Mouse (Mus musculus): ENCODE measurements around the gene Cabcoco1. TPM values are rescaled to one million over a fixed set of nuclear protein-coding genes. Genes with fewer than 3 reads are reported as not detected.

The Cabcoco1 gene
- polyA plus RNA-seq, 1 experiment from 2014 or later, result 1.9 TPM

- Histone ChIP-seq H3K27me3 (ENCODE audit: control insufficient read depth, insufficient read depth, low read length) (no peaks in the 10 kb centered on the region), H3K36me3 (replicated peaks; ENCODE audit: control insufficient read depth, insufficient read depth) (no peaks in the 10 kb centered on the region), H3K9ac (no peak overlapping the region), H3K27ac (no peak overlapping the region), H3K4me2 (replicated peaks) (no peak overlapping the region), H3K4me1 (replicated peaks; ENCODE audit: control insufficient read depth, insufficient read depth, low read length) (no peaks in the 10 kb centered on the region), H3K9me3 (ENCODE audit: control insufficient read depth, low read length) (no peaks in the 10 kb centered on the region), H3K4me3 (replicated peaks; ENCODE audit: low read length) (no peak overlapping the region)
- DNase-seq (ENCODE audit: low spot score) (no peak), ATAC-seq (ENCODE audit: low FRiP score) (no peak)
- WGBS, result 76% methylated on average over 8 of the region's 8 CpGs
These were observed 12.7 kb downstream of the Cabcoco1 start for GRCm38 (mm10) chr10:68528958-68529357.

- ATAC-seq (ENCODE audit: low FRiP score) (no peak), DNase-seq (ENCODE audit: low spot score) (no peak)
- H3K9ac ChIP-seq, result no peak overlapping the region
- no peaks in the 10 kb centered on the region for H3K27me3 ChIP-seq (ENCODE audit: control insufficient read depth, insufficient read depth, low read length)
- no peaks in the 10 kb centered on the region for H3K9me3 ChIP-seq (ENCODE audit: control insufficient read depth, low read length)
- H3K27ac ChIP-seq, result no peak overlapping the region
- H3K4me2 ChIP-seq (replicated peaks), result no peak overlapping the region
- no peaks in the 10 kb centered on the region for H3K36me3 ChIP-seq (replicated peaks; ENCODE audit: control insufficient read depth, insufficient read depth)
- H3K4me3 ChIP-seq (replicated peaks; ENCODE audit: low read length), result no peak overlapping the region
- WGBS, result 81% methylated on average over 4 of the region's 4 CpGs
- no peaks in the 10 kb centered on the region for H3K4me1 ChIP-seq (replicated peaks; ENCODE audit: control insufficient read depth, insufficient read depth, low read length)
These were observed 19.6 kb downstream of the Cabcoco1 start for GRCm38 (mm10) chr10:68522106-68522505.

- H3K9ac ChIP-seq, result no peak overlapping the region
- WGBS, result 91% methylated on average over 8 of the region's 8 CpGs
- H3K36me3 ChIP-seq (replicated peaks; ENCODE audit: control insufficient read depth, insufficient read depth), result no peaks in the 10 kb centered on the region
- no peak overlapping the region for H3K4me2 ChIP-seq (replicated peaks)
- H3K9me3 ChIP-seq (ENCODE audit: control insufficient read depth, low read length), result no peaks in the 10 kb centered on the region
- no peaks in the 10 kb centered on the region for H3K27me3 ChIP-seq (ENCODE audit: control insufficient read depth, insufficient read depth, low read length)
- no peak overlapping the region for H3K27ac ChIP-seq
- H3K4me1 ChIP-seq (replicated peaks; ENCODE audit: control insufficient read depth, insufficient read depth, low read length), result 0 out of 2 replicates have a peak, but pooled peaks cover 2% of the 10 kb centered on the region
- DNase-seq (ENCODE audit: low spot score), result no peak
- ATAC-seq (ENCODE audit: low FRiP score), result no peak
- H3K4me3 ChIP-seq (replicated peaks; ENCODE audit: low read length), result no peak overlapping the region
These were observed 29.2 kb downstream of the Cabcoco1 start for GRCm38 (mm10) chr10:68512433-68513019.

GRCm38 (mm10) chr10:68507741-68508140 is 34.0 kb downstream of the Cabcoco1 start:
- DNase-seq (ENCODE audit: low spot score), result no peak
- no peak for ATAC-seq (ENCODE audit: low FRiP score)
- Histone ChIP-seq H3K9ac (no peak overlapping the region), H3K9me3 (ENCODE audit: control insufficient read depth, low read length) (no peaks in the 10 kb centered on the region), H3K36me3 (replicated peaks; ENCODE audit: control insufficient read depth, insufficient read depth) (no peaks in the 10 kb centered on the region), H3K4me3 (replicated peaks; ENCODE audit: low read length) (no peak overlapping the region), H3K27ac (no peak overlapping the region), H3K27me3 (ENCODE audit: control insufficient read depth, insufficient read depth, low read length) (no peaks in the 10 kb centered on the region), H3K4me2 (replicated peaks) (no peak overlapping the region), H3K4me1 (replicated peaks; ENCODE audit: control insufficient read depth, insufficient read depth, low read length) (0 out of 2 replicates have a peak, but pooled peaks cover 2% of the 10 kb centered on the region)
- 95% methylated on average over 3 of the region's 3 CpGs for WGBS

GRCm38 (mm10) chr10:68506242-68506641 is 35.5 kb downstream of the Cabcoco1 start:
- no peak overlapping the region for H3K4me3 ChIP-seq (replicated peaks; ENCODE audit: low read length)
- H3K4me2 ChIP-seq (replicated peaks), result no peak overlapping the region
- H3K27ac ChIP-seq, result no peak overlapping the region
- H3K9me3 ChIP-seq (ENCODE audit: control insufficient read depth, low read length), result no peaks in the 10 kb centered on the region
- no peak overlapping the region for H3K9ac ChIP-seq
- no peaks in the 10 kb centered on the region for H3K27me3 ChIP-seq (ENCODE audit: control insufficient read depth, insufficient read depth, low read length)
- no peaks in the 10 kb centered on the region for H3K36me3 ChIP-seq (replicated peaks; ENCODE audit: control insufficient read depth, insufficient read depth)
- ATAC-seq (ENCODE audit: low FRiP score) (no peak), DNase-seq (ENCODE audit: low spot score) (no peak)
- 0 out of 2 replicates have a peak, but pooled peaks cover 2% of the 10 kb centered on the region for H3K4me1 ChIP-seq (replicated peaks; ENCODE audit: control insufficient read depth, insufficient read depth, low read length)
- WGBS, result 83% methylated on average over 4 of the region's 4 CpGs

DNA sequence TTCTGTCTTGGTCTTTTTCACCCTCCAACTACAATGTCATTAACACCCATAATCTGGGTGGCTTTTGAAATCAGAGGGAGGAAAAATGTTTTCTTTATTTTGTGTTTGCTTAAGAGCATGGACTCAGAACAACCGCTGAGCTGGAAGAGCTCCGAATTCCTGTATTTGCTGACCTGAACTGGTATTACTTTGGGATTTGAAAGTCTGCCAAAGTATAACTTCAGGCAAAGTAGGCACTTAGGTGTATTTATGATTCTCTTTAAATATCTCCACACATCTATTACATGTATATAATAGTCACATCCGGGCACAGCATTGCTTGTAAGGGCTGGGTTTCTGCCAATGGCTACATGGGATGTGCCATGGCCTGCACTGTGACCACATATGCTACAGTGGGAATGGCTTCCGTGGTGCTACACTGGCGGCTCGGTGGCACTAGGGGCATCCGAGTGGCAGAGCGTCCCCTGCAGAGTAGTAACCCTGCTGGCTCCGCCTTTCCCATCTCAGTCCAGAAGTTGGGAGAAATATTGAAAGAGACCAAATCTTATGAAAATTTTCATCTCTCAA is 37.0 kb downstream of the Cabcoco1 start:
- no peaks in the 10 kb centered on the region for H3K27me3 ChIP-seq (ENCODE audit: control insufficient read depth, insufficient read depth, low read length)
- no peak overlapping the region for H3K4me2 ChIP-seq (replicated peaks)
- H3K36me3 ChIP-seq (replicated peaks; ENCODE audit: control insufficient read depth, insufficient read depth), result no peaks in the 10 kb centered on the region
- no peaks in the 10 kb centered on the region for H3K4me1 ChIP-seq (replicated peaks; ENCODE audit: control insufficient read depth, insufficient read depth, low read length)
- no peak overlapping the region for H3K27ac ChIP-seq
- 91% methylated on average over 9 of the region's 9 CpGs for WGBS
- H3K9ac ChIP-seq, result no peak overlapping the region
- no peak overlapping the region for H3K4me3 ChIP-seq (replicated peaks; ENCODE audit: low read length)
- H3K9me3 ChIP-seq (ENCODE audit: control insufficient read depth, low read length), result no peaks in the 10 kb centered on the region
- DNase-seq (ENCODE audit: low spot score), result no peak
- ATAC-seq (ENCODE audit: low FRiP score), result no peak

DNA sequence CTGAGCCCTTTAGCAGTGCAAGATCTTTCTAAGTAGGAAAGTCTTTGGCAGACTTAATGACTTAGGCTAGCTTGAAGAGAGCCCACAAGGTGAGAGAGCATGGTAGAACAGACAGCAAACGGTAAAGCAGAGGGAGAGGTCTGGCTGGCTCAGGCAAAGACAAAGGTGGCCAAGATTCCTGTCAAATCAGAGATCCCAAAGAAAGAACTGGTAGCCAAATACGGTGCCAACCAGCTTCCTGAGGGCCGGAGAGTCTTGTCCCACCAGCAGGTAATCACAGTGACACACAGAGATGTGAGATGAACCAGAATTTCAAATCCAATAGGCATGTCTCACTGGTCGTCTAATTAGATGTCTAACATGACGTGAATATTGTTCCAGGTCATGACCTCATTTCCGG is 40.6 kb downstream of the Cabcoco1 start:
- H3K4me2 ChIP-seq (replicated peaks), result no peak overlapping the region
- H3K36me3 ChIP-seq (replicated peaks; ENCODE audit: control insufficient read depth, insufficient read depth), result no peaks in the 10 kb centered on the region
- DNase-seq (ENCODE audit: low spot score) (no peak), ATAC-seq (ENCODE audit: low FRiP score) (no peak)
- H3K9ac ChIP-seq, result no peak overlapping the region
- H3K27ac ChIP-seq, result no peak overlapping the region
- no peak overlapping the region for H3K4me3 ChIP-seq (replicated peaks; ENCODE audit: low read length)
- H3K9me3 ChIP-seq (ENCODE audit: control insufficient read depth, low read length), result no peaks in the 10 kb centered on the region
- no peaks in the 10 kb centered on the region for H3K27me3 ChIP-seq (ENCODE audit: control insufficient read depth, insufficient read depth, low read length)
- 83% methylated on average over 6 of the region's 6 CpGs for WGBS
- H3K4me1 ChIP-seq (replicated peaks; ENCODE audit: control insufficient read depth, insufficient read depth, low read length), result no peaks in the 10 kb centered on the region

DNA sequence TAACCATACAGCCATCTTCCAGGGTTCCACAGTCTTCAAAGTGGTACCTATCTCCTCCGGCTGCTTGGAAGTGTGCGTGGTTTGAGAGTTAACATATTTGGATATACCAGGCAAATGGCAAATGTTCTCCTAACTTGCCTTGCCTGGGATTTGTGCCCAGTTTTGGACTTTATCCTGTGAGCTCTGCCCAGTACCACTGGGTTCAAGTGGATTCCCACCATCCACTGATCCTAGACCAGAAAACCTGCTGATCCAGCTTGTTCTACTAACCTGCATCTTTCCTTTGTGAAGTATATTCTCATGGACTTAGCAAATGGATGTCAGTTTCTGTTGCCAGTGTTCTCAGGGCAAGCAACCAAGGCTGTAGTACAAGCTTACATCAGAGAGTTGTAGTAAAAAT is 46.5 kb downstream of the Cabcoco1 start:
- Histone ChIP-seq H3K27ac (no peak overlapping the region), H3K4me1 (replicated peaks; ENCODE audit: control insufficient read depth, insufficient read depth, low read length) (no peaks in the 10 kb centered on the region), H3K4me3 (replicated peaks; ENCODE audit: low read length) (no peak overlapping the region), H3K9me3 (ENCODE audit: control insufficient read depth, low read length) (no peaks in the 10 kb centered on the region), H3K27me3 (ENCODE audit: control insufficient read depth, insufficient read depth, low read length) (no peaks in the 10 kb centered on the region), H3K36me3 (replicated peaks; ENCODE audit: control insufficient read depth, insufficient read depth) (no peaks in the 10 kb centered on the region), H3K9ac (no peak overlapping the region), H3K4me2 (replicated peaks) (no peak overlapping the region)
- ATAC-seq (ENCODE audit: low FRiP score), result no peak
- WGBS, result 95% methylated on average over 2 of the region's 2 CpGs
- DNase-seq (ENCODE audit: low spot score), result no peak

DNA sequence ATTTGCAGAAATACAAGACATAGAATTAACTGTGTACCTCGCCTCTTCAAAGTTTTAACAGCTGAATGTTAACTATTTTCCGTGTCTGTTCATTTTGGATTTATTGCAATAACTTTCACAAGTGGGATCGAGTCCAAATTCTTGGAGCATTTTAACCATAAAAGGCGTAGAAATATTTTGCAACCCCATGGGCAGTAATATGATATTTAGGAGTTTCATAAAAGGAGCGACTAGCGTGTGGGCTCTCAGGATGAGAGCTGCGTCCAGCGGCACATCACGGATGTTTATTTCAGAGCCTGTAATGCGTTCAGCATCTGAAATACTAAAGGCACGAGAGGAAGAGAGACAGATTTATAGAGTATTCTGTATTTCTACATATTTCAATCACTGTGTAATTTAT is 50.1 kb downstream of the Cabcoco1 start:
- H3K4me1 ChIP-seq (replicated peaks; ENCODE audit: control insufficient read depth, insufficient read depth, low read length), result no peaks in the 10 kb centered on the region
- H3K9me3 ChIP-seq (ENCODE audit: control insufficient read depth, low read length), result no peaks in the 10 kb centered on the region
- H3K9ac ChIP-seq, result no peak overlapping the region
- DNase-seq (ENCODE audit: low spot score) (no peak), ATAC-seq (ENCODE audit: low FRiP score) (no peak)
- H3K27ac ChIP-seq, result no peak overlapping the region
- H3K4me3 ChIP-seq (replicated peaks; ENCODE audit: low read length), result no peak overlapping the region
- H3K4me2 ChIP-seq (replicated peaks), result no peak overlapping the region
- 89% methylated on average over 11 of the region's 11 CpGs for WGBS
- no peaks in the 10 kb centered on the region for H3K36me3 ChIP-seq (replicated peaks; ENCODE audit: control insufficient read depth, insufficient read depth)
- H3K27me3 ChIP-seq (ENCODE audit: control insufficient read depth, insufficient read depth, low read length), result no peaks in the 10 kb centered on the region

DNA sequence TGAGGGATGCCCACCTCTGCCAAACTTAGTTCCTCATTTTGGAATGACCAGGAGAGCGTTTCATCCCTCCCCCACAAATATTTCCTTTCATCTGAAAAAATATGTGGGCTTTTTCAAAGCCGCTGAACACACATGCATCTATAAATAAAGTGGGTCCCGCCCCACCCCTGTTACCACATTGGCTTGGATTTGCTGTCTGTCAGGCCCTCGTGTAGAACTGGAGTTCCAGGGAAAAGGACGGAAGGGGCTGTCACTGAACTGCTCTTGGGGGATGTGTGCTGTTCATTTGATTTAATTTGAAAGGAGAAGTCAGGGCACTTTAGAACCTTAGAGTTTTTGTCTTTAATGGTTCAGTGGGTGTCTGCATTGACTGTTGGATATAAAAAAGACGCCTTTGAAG is 50.9 kb downstream of the Cabcoco1 start:
- no peaks in the 10 kb centered on the region for H3K27me3 ChIP-seq (ENCODE audit: control insufficient read depth, insufficient read depth, low read length)
- no peak for DNase-seq (ENCODE audit: low spot score)
- no peaks in the 10 kb centered on the region for H3K36me3 ChIP-seq (replicated peaks; ENCODE audit: control insufficient read depth, insufficient read depth)
- H3K4me2 ChIP-seq (replicated peaks), result no peak overlapping the region
- H3K4me3 ChIP-seq (replicated peaks; ENCODE audit: low read length), result no peak overlapping the region
- 63% methylated on average over 6 of the region's 6 CpGs for WGBS
- no peak for ATAC-seq (ENCODE audit: low FRiP score)
- H3K9me3 ChIP-seq (ENCODE audit: control insufficient read depth, low read length), result no peaks in the 10 kb centered on the region
- H3K4me1 ChIP-seq (replicated peaks; ENCODE audit: control insufficient read depth, insufficient read depth, low read length), result no peaks in the 10 kb centered on the region
- no peak overlapping the region for H3K9ac ChIP-seq
- no peak overlapping the region for H3K27ac ChIP-seq
